Mouse (Mus musculus): ENCODE measurements around the gene Clic6. TPM values are rescaled to one million over a fixed set of nuclear protein-coding genes. Genes with fewer than 3 reads are reported as not detected.

Clic6 gene
- polyA plus RNA-seq, 1 experiment from 2014 or later = 16.4 TPM

DNA sequence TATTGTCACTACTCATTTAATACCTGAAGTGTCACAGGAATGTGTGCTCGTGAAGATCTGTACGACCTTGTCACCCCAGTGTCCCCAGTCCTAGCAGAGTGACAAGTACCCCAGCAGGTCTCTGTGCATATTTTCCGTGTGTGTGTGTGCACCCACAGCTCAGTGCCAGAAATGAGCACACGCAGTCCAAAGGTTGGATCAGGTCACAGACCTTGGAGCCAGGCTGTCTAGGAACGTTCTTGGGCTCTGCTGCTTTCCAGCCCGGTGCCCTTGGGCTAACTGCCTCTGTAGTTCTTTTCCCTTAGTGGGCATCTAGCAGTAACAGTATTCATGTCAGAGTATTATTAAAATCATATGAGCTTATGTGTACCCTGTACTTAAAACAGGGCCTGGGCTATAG is 1.6 kb downstream of the Clic6 start:
- Histone ChIP-seq H3K4me3 (ENCODE audit: low read length) (no peak overlapping the region), H3K27ac (ENCODE audit: low read length) (no peak overlapping the region), H3K4me2 (ENCODE audit: low read depth, low read length) (no peak overlapping the region), H3K9ac (ENCODE audit: low read length) (no peak overlapping the region), H3K36me3 (ENCODE audit: control insufficient read depth, insufficient read depth, low read length) (no peaks in the 10 kb centered on the region), H3K4me1 (replicated peaks; ENCODE audit: control insufficient read depth, insufficient read depth, low read length) (no peaks in the 10 kb centered on the region), H3K9me3 (ENCODE audit: control insufficient read depth, low read length) (no peaks in the 10 kb centered on the region), H3K27me3 (ENCODE audit: control insufficient read depth, insufficient read depth, low read depth, low read length) (no peaks in the 10 kb centered on the region)
- 70% methylated on average over 6 of the region's 6 CpGs for WGBS
- ATAC-seq (ENCODE audit: low read depth) = no peak

DNA sequence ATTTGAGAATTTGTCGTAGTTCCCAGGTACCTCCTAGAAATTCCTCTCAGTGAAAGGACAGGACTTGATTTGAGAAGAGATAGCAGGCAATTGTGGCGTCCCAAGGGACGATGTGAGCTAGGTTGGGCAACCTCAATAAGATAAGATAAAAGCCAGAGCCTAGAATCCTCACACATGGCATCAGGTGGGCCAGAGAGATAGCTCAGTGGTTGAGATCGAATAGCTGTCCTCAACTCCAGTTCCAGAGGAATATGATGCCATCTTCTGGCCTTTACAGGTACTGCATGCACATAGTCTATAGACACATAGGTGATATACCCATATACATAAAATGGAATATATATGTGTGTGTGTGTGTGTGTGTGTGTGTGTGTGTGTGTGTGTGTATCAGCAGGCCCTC is 2.0 kb downstream of the Clic6 start:
- H3K4me2 ChIP-seq (ENCODE audit: low read depth, low read length) = no peak overlapping the region
- H3K4me1 ChIP-seq (replicated peaks; ENCODE audit: control insufficient read depth, insufficient read depth, low read length) = no peaks in the 10 kb centered on the region
- WGBS = 54% methylated on average over 4 of the region's 4 CpGs
- no peaks in the 10 kb centered on the region for H3K36me3 ChIP-seq (ENCODE audit: control insufficient read depth, insufficient read depth, low read length)
- H3K27me3 ChIP-seq (ENCODE audit: control insufficient read depth, insufficient read depth, low read depth, low read length) = no peaks in the 10 kb centered on the region
- no peak overlapping the region for H3K9ac ChIP-seq (ENCODE audit: low read length)
- H3K4me3 ChIP-seq (ENCODE audit: low read length) = no peak overlapping the region
- no peaks in the 10 kb centered on the region for H3K9me3 ChIP-seq (ENCODE audit: control insufficient read depth, low read length)
- H3K27ac ChIP-seq (ENCODE audit: low read length) = no peak overlapping the region
- no peak for ATAC-seq (ENCODE audit: low read depth)

- WGBS = 80% methylated on average over 5 of the region's 5 CpGs
- Histone ChIP-seq H3K27ac (ENCODE audit: low read length) (no peak overlapping the region), H3K36me3 (ENCODE audit: control insufficient read depth, insufficient read depth, low read length) (no peaks in the 10 kb centered on the region), H3K27me3 (ENCODE audit: control insufficient read depth, insufficient read depth, low read depth, low read length) (no peaks in the 10 kb centered on the region), H3K4me2 (ENCODE audit: low read depth, low read length) (no peak overlapping the region), H3K4me3 (ENCODE audit: low read length) (no peak overlapping the region), H3K9ac (ENCODE audit: low read length) (no peak overlapping the region), H3K4me1 (replicated peaks; ENCODE audit: control insufficient read depth, insufficient read depth, low read length) (no peaks in the 10 kb centered on the region), H3K9me3 (ENCODE audit: control insufficient read depth, low read length) (no peaks in the 10 kb centered on the region)
- ATAC-seq (ENCODE audit: low read depth) = no peak
These were observed 2.9 kb downstream of the Clic6 start for GRCm38 (mm10) chr16:92488456-92488855.

GRCm38 (mm10) chr16:92489356-92489755 is 3.8 kb downstream of the Clic6 start:
- H3K36me3 ChIP-seq (ENCODE audit: control insufficient read depth, insufficient read depth, low read length) = no peaks in the 10 kb centered on the region
- no peak for ATAC-seq (ENCODE audit: low read depth)
- no peaks in the 10 kb centered on the region for H3K27me3 ChIP-seq (ENCODE audit: control insufficient read depth, insufficient read depth, low read depth, low read length)
- no peak overlapping the region for H3K4me3 ChIP-seq (ENCODE audit: low read length)
- H3K4me2 ChIP-seq (ENCODE audit: low read depth, low read length) = no peak overlapping the region
- no peaks in the 10 kb centered on the region; the same call in 1 of the 2 replicates for H3K4me1 ChIP-seq (replicated peaks; ENCODE audit: control insufficient read depth, insufficient read depth, low read length)
- H3K27ac ChIP-seq (ENCODE audit: low read length) = no peak overlapping the region
- WGBS = 53% methylated on average over 9 of the region's 9 CpGs
- H3K9ac ChIP-seq (ENCODE audit: low read length) = no peak overlapping the region
- no peaks in the 10 kb centered on the region for H3K9me3 ChIP-seq (ENCODE audit: control insufficient read depth, low read length)

DNA sequence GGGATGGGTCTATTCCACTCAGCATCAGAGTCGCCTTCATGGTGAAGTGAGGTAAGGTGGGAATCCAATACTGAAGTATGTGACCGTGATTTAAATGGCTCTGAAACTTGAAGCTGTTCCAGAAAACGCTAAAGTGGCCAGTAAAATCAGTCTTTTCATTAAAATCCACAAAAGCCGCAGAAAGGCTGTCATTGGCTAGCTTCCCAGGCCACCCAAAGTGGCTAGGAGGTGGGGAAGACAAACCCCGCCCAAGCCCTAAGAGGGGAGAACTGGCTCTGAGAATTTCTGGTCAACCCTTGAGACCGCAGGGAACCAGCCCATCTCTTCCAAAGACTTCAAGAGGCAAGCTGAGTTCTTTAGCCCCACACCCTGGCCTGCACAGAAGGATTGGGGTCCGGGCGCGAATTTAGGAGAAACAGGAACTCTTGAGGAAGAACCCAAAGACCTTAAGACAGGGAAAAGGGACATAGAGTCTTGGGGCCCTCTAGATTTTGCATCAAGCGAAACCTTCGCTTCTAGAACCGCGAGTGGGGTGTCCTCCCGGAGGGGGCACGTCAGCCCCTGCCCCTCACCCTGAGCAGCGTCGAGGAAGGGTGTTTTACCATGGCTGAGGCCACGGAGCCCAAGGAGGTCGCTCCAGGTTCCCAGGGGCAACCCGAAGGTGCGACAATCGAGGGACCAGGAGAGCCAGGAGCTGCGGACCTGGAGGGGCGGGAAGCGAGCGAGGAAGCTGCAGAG is 12.5 kb downstream of the Clic6 start:
- Histone ChIP-seq H3K4me2 (ENCODE audit: low read depth, low read length) (peak overlapping the region; percentile 87), H3K4me1 (replicated peaks; ENCODE audit: control insufficient read depth, insufficient read depth, low read length) (peaks cover 19% of the 10 kb centered on the region), H3K4me3 (ENCODE audit: low read length) (peak overlapping the region; percentile 68), H3K27ac (ENCODE audit: low read length) (peak overlapping the region; percentile 93), H3K9ac (ENCODE audit: low read length) (peak overlapping the region; percentile 77), H3K36me3 (ENCODE audit: control insufficient read depth, insufficient read depth, low read length) (no peaks in the 10 kb centered on the region), H3K9me3 (ENCODE audit: control insufficient read depth, low read length) (no peaks in the 10 kb centered on the region), H3K27me3 (ENCODE audit: control insufficient read depth, insufficient read depth, low read depth, low read length) (peaks cover 22% of the 10 kb centered on the region)
- WGBS = 6% methylated on average over 26 of the region's 26 CpGs
- ATAC-seq (ENCODE audit: low read depth) = peak; percentile 81

DNA sequence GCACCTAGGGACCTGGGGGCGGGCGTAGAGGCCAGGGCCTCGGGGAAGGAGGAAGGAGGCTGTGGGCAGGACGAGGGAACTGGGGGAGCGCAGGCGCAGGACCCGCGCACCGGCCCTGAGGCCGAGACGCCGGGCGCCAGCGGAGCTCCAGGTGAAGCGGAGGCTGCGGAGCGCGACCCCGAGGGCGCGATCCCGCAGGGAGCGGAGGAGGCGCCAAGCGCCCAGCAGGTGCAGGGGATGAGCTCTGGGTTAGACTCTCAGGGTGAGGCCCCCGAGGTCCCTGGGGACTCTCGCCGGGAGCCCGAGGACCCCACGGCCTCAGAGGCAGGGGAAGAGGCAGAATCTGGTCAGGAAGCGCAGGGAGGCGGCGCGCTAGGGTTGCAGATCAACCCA is 13.0 kb downstream of the Clic6 start:
- Histone ChIP-seq H3K9me3 (ENCODE audit: control insufficient read depth, low read length) (no peaks in the 10 kb centered on the region), H3K4me3 (ENCODE audit: low read length) (peak overlapping the region; percentile 68), H3K4me2 (ENCODE audit: low read depth, low read length) (peak overlapping the region; percentile 87), H3K27ac (ENCODE audit: low read length) (peak overlapping the region; percentile 93), H3K9ac (ENCODE audit: low read length) (peak overlapping the region; percentile 77), H3K4me1 (replicated peaks; ENCODE audit: control insufficient read depth, insufficient read depth, low read length) (peaks cover 19% of the 10 kb centered on the region), H3K36me3 (ENCODE audit: control insufficient read depth, insufficient read depth, low read length) (no peaks in the 10 kb centered on the region), H3K27me3 (ENCODE audit: control insufficient read depth, insufficient read depth, low read depth, low read length) (peaks cover 22% of the 10 kb centered on the region)
- 0% methylated on average over 34 of the region's 34 CpGs for WGBS
- peak; percentile 73 for ATAC-seq (ENCODE audit: low read depth)

DNA sequence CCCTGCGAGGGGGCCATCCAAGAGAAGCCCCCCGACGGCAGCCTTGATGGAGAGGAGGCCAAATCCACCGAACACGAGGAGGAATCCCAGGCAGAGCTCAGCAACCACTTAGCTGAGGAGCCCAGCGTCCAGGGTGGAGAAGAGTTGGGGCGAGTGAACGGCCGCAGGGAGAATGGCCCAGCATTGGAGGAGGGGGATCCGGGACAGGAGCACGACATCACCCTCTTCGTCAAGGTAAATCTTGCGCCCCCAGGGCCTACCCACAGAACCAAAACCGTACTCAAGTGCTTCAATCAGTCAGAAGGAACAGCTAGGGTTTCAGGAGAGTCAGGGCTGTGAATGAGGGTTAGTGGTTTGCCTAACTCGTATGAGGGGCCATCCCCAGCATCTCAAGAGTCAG is 13.8 kb downstream of the Clic6 start:
- Histone ChIP-seq H3K36me3 (ENCODE audit: control insufficient read depth, insufficient read depth, low read length) (no peaks in the 10 kb centered on the region), H3K4me1 (replicated peaks; ENCODE audit: control insufficient read depth, insufficient read depth, low read length) (peaks cover 19% of the 10 kb centered on the region), H3K9me3 (ENCODE audit: control insufficient read depth, low read length) (no peaks in the 10 kb centered on the region), H3K27ac (ENCODE audit: low read length) (no peak overlapping the region), H3K27me3 (ENCODE audit: control insufficient read depth, insufficient read depth, low read depth, low read length) (peaks cover 22% of the 10 kb centered on the region), H3K4me2 (ENCODE audit: low read depth, low read length) (peak overlapping the region; percentile 87), H3K4me3 (ENCODE audit: low read length) (peak overlapping the region; percentile 68), H3K9ac (ENCODE audit: low read length) (peak overlapping the region; percentile 77)
- ATAC-seq (ENCODE audit: low read depth) = no peak
- WGBS = 15% methylated on average over 15 of the region's 15 CpGs

GRCm38 (mm10) chr16:92500534-92500933 is 15.0 kb downstream of the Clic6 start:
- 65% methylated on average over 8 of the region's 8 CpGs for WGBS

DNA sequence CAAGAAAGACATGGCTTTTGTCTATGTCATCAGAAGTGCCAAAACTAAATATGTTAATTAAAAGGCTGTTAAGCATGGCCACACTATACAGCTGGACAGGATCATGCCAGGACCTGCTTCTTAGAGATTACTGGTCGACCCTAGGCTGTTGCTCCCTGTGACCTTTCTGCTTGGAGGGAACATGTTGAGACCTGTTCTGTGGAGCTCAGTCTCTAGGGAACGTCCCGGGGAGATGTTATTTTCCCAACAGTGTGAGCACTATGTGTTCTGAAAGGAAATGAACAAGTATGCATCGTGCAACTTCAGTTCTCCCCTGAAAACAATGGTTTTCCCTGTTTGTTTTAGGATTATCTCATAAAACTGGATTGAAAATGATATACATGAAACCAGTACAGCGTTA is 17.6 kb downstream of the Clic6 start:
- no peaks in the 10 kb centered on the region for H3K36me3 ChIP-seq (ENCODE audit: control insufficient read depth, insufficient read depth, low read length)
- no peak overlapping the region for H3K4me2 ChIP-seq (ENCODE audit: low read depth, low read length)
- peaks cover 18% of the 10 kb centered on the region for H3K27me3 ChIP-seq (ENCODE audit: control insufficient read depth, insufficient read depth, low read depth, low read length)
- no peak for ATAC-seq (ENCODE audit: low read depth)
- peaks cover 18% of the 10 kb centered on the region for H3K4me1 ChIP-seq (replicated peaks; ENCODE audit: control insufficient read depth, insufficient read depth, low read length)
- H3K9ac ChIP-seq (ENCODE audit: low read length) = no peak overlapping the region
- WGBS = 69% methylated on average over 5 of the region's 5 CpGs
- no peak overlapping the region for H3K27ac ChIP-seq (ENCODE audit: low read length)
- H3K9me3 ChIP-seq (ENCODE audit: control insufficient read depth, low read length) = no peaks in the 10 kb centered on the region
- H3K4me3 ChIP-seq (ENCODE audit: low read length) = no peak overlapping the region

More at GRCm38 (mm10) chr16:92500534-92500933, 15.0 kb downstream of the Clic6 start:
- peaks cover 19% of the 10 kb centered on the region for H3K4me1 ChIP-seq (replicated peaks; ENCODE audit: control insufficient read depth, insufficient read depth, low read length)
- no peaks in the 10 kb centered on the region for H3K36me3 ChIP-seq (ENCODE audit: control insufficient read depth, insufficient read depth, low read length)
- peaks cover 22% of the 10 kb centered on the region for H3K27me3 ChIP-seq (ENCODE audit: control insufficient read depth, insufficient read depth, low read depth, low read length)
- peak overlapping the region; percentile 21 for H3K4me3 ChIP-seq (ENCODE audit: low read length)
- ATAC-seq (ENCODE audit: low read depth) = no peak
- no peaks in the 10 kb centered on the region for H3K9me3 ChIP-seq (ENCODE audit: control insufficient read depth, low read length)
- peak overlapping the region; percentile 87 for H3K4me2 ChIP-seq (ENCODE audit: low read depth, low read length)
- peak overlapping the region; percentile 6; the same call in 1 of the 2 replicates for H3K9ac ChIP-seq (ENCODE audit: low read length)
- no peak overlapping the region for H3K27ac ChIP-seq (ENCODE audit: low read length)

All from lung, embryonic 16.5 days (tissue).